Mouse (Mus musculus): Measurements from ENCODE around the gene Gucy2g. TPM values are rescaled to one million over a fixed set of nuclear protein-coding genes. Genes with fewer than 3 reads are reported as not detected.
A peak's percentile ranks its signal among the peaks of the same experiment; 100 is the strongest.

Gene Gucy2g
- polyA plus RNA-seq, 1 experiment from 2014 or later = 0.06 TPM

- no peaks in the 10 kb centered on the region for H3K27me3 ChIP-seq (replicated peaks; ENCODE audit: control insufficient read depth, insufficient read depth, low read length)
- peak overlapping the region; percentile 51 for H3K4me3 ChIP-seq (ENCODE audit: low read length)
- peak overlapping the region; percentile 59 for H3K27ac ChIP-seq (ENCODE audit: low read depth, low read length)
- H3K4me2 ChIP-seq (ENCODE audit: low read length) = peak overlapping the region; percentile 83
- H3K36me3 ChIP-seq (ENCODE audit: control insufficient read depth, insufficient read depth, low read length) = no peaks in the 10 kb centered on the region
- 0 out of 2 replicates have a peak, but pooled peaks have one; percentile 14 for ATAC-seq
- peaks cover 10% of the 10 kb centered on the region for H3K4me1 ChIP-seq (ENCODE audit: control insufficient read depth, insufficient read depth, low read depth, low read length)
- 5% methylated on average over 9 of the region's 9 CpGs for WGBS
- peak overlapping the region; percentile 73 for H3K9ac ChIP-seq (ENCODE audit: low read depth, low read length)
- no peaks in the 10 kb centered on the region for H3K9me3 ChIP-seq (ENCODE audit: control insufficient read depth, low read length)
Measured at GRCm38 (mm10) chr19:55253239-55253569, 12.2 kb upstream of the Gucy2g start.

- H3K27ac ChIP-seq (ENCODE audit: low read depth, low read length) = no peak within 1 kb of the TSS
- no peak for ATAC-seq
- WGBS = 93% methylated on average over 9 of the region's 9 CpGs
Measured at GRCm38 (mm10) chr19:55251383-55252124, 10.5 kb upstream of the Gucy2g start, which contains the start of gene Acsl5. TSS of gene Acsl5 (plus strand) at chr19:55251938.

GRCm38 (mm10) chr19:55250451-55250850, 9.4 kb upstream of the Gucy2g start:
- no peak overlapping the region for H3K4me3 ChIP-seq (ENCODE audit: low read length)
- H3K4me1 ChIP-seq (ENCODE audit: control insufficient read depth, insufficient read depth, low read depth, low read length) = peaks cover 10% of the 10 kb centered on the region
- no peaks in the 10 kb centered on the region for H3K9me3 ChIP-seq (ENCODE audit: control insufficient read depth, low read length)
- H3K27me3 ChIP-seq (replicated peaks; ENCODE audit: control insufficient read depth, insufficient read depth, low read length) = no peaks in the 10 kb centered on the region
- no peak overlapping the region for H3K27ac ChIP-seq (ENCODE audit: low read depth, low read length)
- H3K9ac ChIP-seq (ENCODE audit: low read depth, low read length) = no peak overlapping the region
- no peak overlapping the region for H3K4me2 ChIP-seq (ENCODE audit: low read length)
- ATAC-seq = no peak
- no peaks in the 10 kb centered on the region for H3K36me3 ChIP-seq (ENCODE audit: control insufficient read depth, insufficient read depth, low read length)
- WGBS = 81% methylated on average over 5 of the region's 5 CpGs

More at GRCm38 (mm10) chr19:55251383-55252124, 10.5 kb upstream of the Gucy2g start, which contains the start of gene Acsl5:
- Histone ChIP-seq H3K4me1 (ENCODE audit: control insufficient read depth, insufficient read depth, low read depth, low read length) (peaks cover 10% of the 10 kb centered on the region), H3K36me3 (ENCODE audit: control insufficient read depth, insufficient read depth, low read length) (no peaks in the 10 kb centered on the region), H3K27me3 (replicated peaks; ENCODE audit: control insufficient read depth, insufficient read depth, low read length) (no peaks in the 10 kb centered on the region), H3K4me3 (ENCODE audit: low read length) (no peak within 1 kb of the TSS), H3K4me2 (ENCODE audit: low read length) (no peak within 1 kb of the TSS; the same call in 1 of the 2 replicates), H3K9ac (ENCODE audit: low read depth, low read length) (no peak within 1 kb of the TSS), H3K9me3 (ENCODE audit: control insufficient read depth, low read length) (no peaks in the 10 kb centered on the region)

- no peak overlapping the region for H3K9ac ChIP-seq (ENCODE audit: low read depth, low read length)
- no peaks in the 10 kb centered on the region for H3K9me3 ChIP-seq (ENCODE audit: control insufficient read depth, low read length)
- no peak for ATAC-seq
- H3K4me2 ChIP-seq (ENCODE audit: low read length) = no peak overlapping the region
- H3K27ac ChIP-seq (ENCODE audit: low read depth, low read length) = no peak overlapping the region
- 75% methylated on average over 9 of the region's 9 CpGs for WGBS
- no peaks in the 10 kb centered on the region for H3K27me3 ChIP-seq (replicated peaks; ENCODE audit: control insufficient read depth, insufficient read depth, low read length)
- peaks cover 2% of the 10 kb centered on the region; the same call in 1 of the 2 replicates for H3K4me1 ChIP-seq (ENCODE audit: control insufficient read depth, insufficient read depth, low read depth, low read length)
- H3K36me3 ChIP-seq (ENCODE audit: control insufficient read depth, insufficient read depth, low read length) = no peaks in the 10 kb centered on the region
- no peak overlapping the region for H3K4me3 ChIP-seq (ENCODE audit: low read length)
Measured at GRCm38 (mm10) chr19:55247991-55248520, 7.0 kb upstream of the Gucy2g start.

GRCm38 (mm10) chr19:55247563-55247962, 6.5 kb upstream of the Gucy2g start:
- Histone ChIP-seq H3K4me3 (ENCODE audit: low read length) (no peak overlapping the region), H3K9ac (ENCODE audit: low read depth, low read length) (no peak overlapping the region), H3K36me3 (ENCODE audit: control insufficient read depth, insufficient read depth, low read length) (no peaks in the 10 kb centered on the region), H3K4me1 (ENCODE audit: control insufficient read depth, insufficient read depth, low read depth, low read length) (no peaks in the 10 kb centered on the region), H3K27ac (ENCODE audit: low read depth, low read length) (no peak overlapping the region), H3K4me2 (ENCODE audit: low read length) (no peak overlapping the region), H3K27me3 (replicated peaks; ENCODE audit: control insufficient read depth, insufficient read depth, low read length) (no peaks in the 10 kb centered on the region), H3K9me3 (ENCODE audit: control insufficient read depth, low read length) (no peaks in the 10 kb centered on the region)
- 87% methylated on average over 5 of the region's 5 CpGs for WGBS
- ATAC-seq = no peak

- H3K4me2 ChIP-seq (ENCODE audit: low read length) = no peak overlapping the region
- no peaks in the 10 kb centered on the region for H3K27me3 ChIP-seq (replicated peaks; ENCODE audit: control insufficient read depth, insufficient read depth, low read length)
- ATAC-seq = peak; percentile 72
Measured at GRCm38 (mm10) chr19:55244791-55245231, 3.8 kb upstream of the Gucy2g start.

GRCm38 (mm10) chr19:55239766-55240426, 1.1 kb downstream of the Gucy2g start:
- no peak overlapping the region for H3K4me3 ChIP-seq (ENCODE audit: low read length)
- ATAC-seq = no peak
- H3K27ac ChIP-seq (ENCODE audit: low read depth, low read length) = no peak overlapping the region
- no peaks in the 10 kb centered on the region for H3K36me3 ChIP-seq (ENCODE audit: control insufficient read depth, insufficient read depth, low read length)
- WGBS = 71% methylated on average over 6 of the region's 6 CpGs
- H3K27me3 ChIP-seq (replicated peaks; ENCODE audit: control insufficient read depth, insufficient read depth, low read length) = no peaks in the 10 kb centered on the region
- H3K9me3 ChIP-seq (ENCODE audit: control insufficient read depth, low read length) = no peaks in the 10 kb centered on the region
- H3K4me2 ChIP-seq (ENCODE audit: low read length) = no peak overlapping the region
- H3K9ac ChIP-seq (ENCODE audit: low read depth, low read length) = no peak overlapping the region
- no peaks in the 10 kb centered on the region for H3K4me1 ChIP-seq (ENCODE audit: control insufficient read depth, insufficient read depth, low read depth, low read length)

More at GRCm38 (mm10) chr19:55244791-55245231, 3.8 kb upstream of the Gucy2g start:
- 25% methylated on average over 7 of the region's 7 CpGs for WGBS
- no peak overlapping the region for H3K27ac ChIP-seq (ENCODE audit: low read depth, low read length)
- no peak overlapping the region for H3K9ac ChIP-seq (ENCODE audit: low read depth, low read length)
- H3K4me3 ChIP-seq (ENCODE audit: low read length) = no peak overlapping the region
- H3K4me1 ChIP-seq (ENCODE audit: control insufficient read depth, insufficient read depth, low read depth, low read length) = no peaks in the 10 kb centered on the region
- no peaks in the 10 kb centered on the region for H3K36me3 ChIP-seq (ENCODE audit: control insufficient read depth, insufficient read depth, low read length)
- no peaks in the 10 kb centered on the region for H3K9me3 ChIP-seq (ENCODE audit: control insufficient read depth, low read length)

GRCm38 (mm10) chr19:55236564-55236963, 4.5 kb downstream of the Gucy2g start:
- H3K9ac ChIP-seq (ENCODE audit: low read depth, low read length) = no peak overlapping the region

GRCm38 (mm10) chr19:55236026-55236425, 5.0 kb downstream of the Gucy2g start:
- Histone ChIP-seq H3K4me1 (ENCODE audit: control insufficient read depth, insufficient read depth, low read depth, low read length) (no peaks in the 10 kb centered on the region), H3K27ac (ENCODE audit: low read depth, low read length) (no peak overlapping the region), H3K9ac (ENCODE audit: low read depth, low read length) (no peak overlapping the region), H3K4me3 (ENCODE audit: low read length) (no peak overlapping the region), H3K27me3 (replicated peaks; ENCODE audit: control insufficient read depth, insufficient read depth, low read length) (no peaks in the 10 kb centered on the region), H3K4me2 (ENCODE audit: low read length) (no peak overlapping the region), H3K36me3 (ENCODE audit: control insufficient read depth, insufficient read depth, low read length) (no peaks in the 10 kb centered on the region), H3K9me3 (ENCODE audit: control insufficient read depth, low read length) (no peaks in the 10 kb centered on the region)
- ATAC-seq = no peak
- WGBS = 53% methylated on average over 2 of the region's 2 CpGs

More at GRCm38 (mm10) chr19:55236564-55236963, 4.5 kb downstream of the Gucy2g start:
- ATAC-seq = no peak
- H3K36me3 ChIP-seq (ENCODE audit: control insufficient read depth, insufficient read depth, low read length) = no peaks in the 10 kb centered on the region
- H3K27me3 ChIP-seq (replicated peaks; ENCODE audit: control insufficient read depth, insufficient read depth, low read length) = no peaks in the 10 kb centered on the region
- H3K9me3 ChIP-seq (ENCODE audit: control insufficient read depth, low read length) = no peaks in the 10 kb centered on the region
- WGBS = 80% methylated on average over 5 of the region's 5 CpGs
- no peak overlapping the region for H3K4me3 ChIP-seq (ENCODE audit: low read length)
- H3K4me2 ChIP-seq (ENCODE audit: low read length) = no peak overlapping the region
- H3K4me1 ChIP-seq (ENCODE audit: control insufficient read depth, insufficient read depth, low read depth, low read length) = no peaks in the 10 kb centered on the region
- no peak overlapping the region for H3K27ac ChIP-seq (ENCODE audit: low read depth, low read length)
